Mouse (Mus musculus): Measurements from ENCODE around the gene Srcin1. TPM values are rescaled to one million over a fixed set of nuclear protein-coding genes. Genes with fewer than 3 reads are reported as not detected.

Srcin1 gene
- polyA plus RNA-seq, 1 experiment from 2014 or later: 2.2 TPM

- no peak overlapping the region for H3K4me3 ChIP-seq (ENCODE audit: low read depth, low read length)
- ATAC-seq (ENCODE audit: low FRiP score) (no peak), DNase-seq (ENCODE audit: low spot score, missing footprints) (no peak)
- no peak overlapping the region for H3K9ac ChIP-seq (ENCODE audit: low read length)
- H3K4me2 ChIP-seq: no peak overlapping the region
- 65% methylated on average over 14 of the region's 14 CpGs for WGBS
- H3K27me3 ChIP-seq (ENCODE audit: control insufficient read depth, insufficient read depth, low read length): peaks cover 13% of the 10 kb centered on the region; the same call in 1 of the 2 replicates
- H3K4me1 ChIP-seq (ENCODE audit: control insufficient read depth, insufficient read depth, low read length): peaks cover 36% of the 10 kb centered on the region
- H3K9me3 ChIP-seq (ENCODE audit: control insufficient read depth, low read length): no peaks in the 10 kb centered on the region
- H3K36me3 ChIP-seq (ENCODE audit: control insufficient read depth, insufficient read depth, low read length): no peaks in the 10 kb centered on the region
- no peak overlapping the region for H3K27ac ChIP-seq (ENCODE audit: low read depth, low read length)
Measured at GRCm38 (mm10) chr11:97563730-97564129, 12.3 kb downstream of the Srcin1 start.

- H3K36me3 ChIP-seq (ENCODE audit: control insufficient read depth, insufficient read depth, low read length): no peaks in the 10 kb centered on the region
- peaks cover 39% of the 10 kb centered on the region for H3K4me1 ChIP-seq (ENCODE audit: control insufficient read depth, insufficient read depth, low read length)
- DNase-seq (ENCODE audit: low spot score, missing footprints) (no peak), ATAC-seq (ENCODE audit: low FRiP score) (no peak)
- no peaks in the 10 kb centered on the region for H3K9me3 ChIP-seq (ENCODE audit: control insufficient read depth, low read length)
- no peak overlapping the region for H3K27ac ChIP-seq (ENCODE audit: low read depth, low read length)
- no peak overlapping the region for H3K9ac ChIP-seq (ENCODE audit: low read length)
- peaks cover 17% of the 10 kb centered on the region; the same call in 1 of the 2 replicates for H3K27me3 ChIP-seq (ENCODE audit: control insufficient read depth, insufficient read depth, low read length)
- no peak overlapping the region for H3K4me3 ChIP-seq (ENCODE audit: low read depth, low read length)
- WGBS: 63% methylated on average over 3 of the region's 3 CpGs
- H3K4me2 ChIP-seq: no peak overlapping the region
Measured at GRCm38 (mm10) chr11:97562536-97562935, 13.4 kb downstream of the Srcin1 start.

GRCm38 (mm10) chr11:97560210-97560963 lies 15.6 kb downstream of the Srcin1 start:
- peaks cover 14% of the 10 kb centered on the region; the same call in 1 of the 2 replicates for H3K27me3 ChIP-seq (ENCODE audit: control insufficient read depth, insufficient read depth, low read length)
- ATAC-seq (ENCODE audit: low FRiP score): no peak
- H3K36me3 ChIP-seq (ENCODE audit: control insufficient read depth, insufficient read depth, low read length): no peaks in the 10 kb centered on the region
- no peak overlapping the region for H3K27ac ChIP-seq (ENCODE audit: low read depth, low read length)
- no peak overlapping the region for H3K4me2 ChIP-seq
- peaks cover 43% of the 10 kb centered on the region for H3K4me1 ChIP-seq (ENCODE audit: control insufficient read depth, insufficient read depth, low read length)
- DNase-seq (ENCODE audit: low spot score, missing footprints): no peak
- 31% methylated on average over 17 of the region's 17 CpGs for WGBS
- H3K9ac ChIP-seq (ENCODE audit: low read length): no peak overlapping the region
- H3K9me3 ChIP-seq (ENCODE audit: control insufficient read depth, low read length): no peaks in the 10 kb centered on the region
- H3K4me3 ChIP-seq (ENCODE audit: low read depth, low read length): no peak overlapping the region

- H3K27me3 ChIP-seq (ENCODE audit: control insufficient read depth, insufficient read depth, low read length): peaks cover 14% of the 10 kb centered on the region; the same call in 1 of the 2 replicates
- DNase-seq (ENCODE audit: low spot score, missing footprints) (no peak), ATAC-seq (ENCODE audit: low FRiP score) (no peak)
- no peak overlapping the region for H3K4me3 ChIP-seq (ENCODE audit: low read depth, low read length)
- no peaks in the 10 kb centered on the region for H3K36me3 ChIP-seq (ENCODE audit: control insufficient read depth, insufficient read depth, low read length)
- no peaks in the 10 kb centered on the region for H3K9me3 ChIP-seq (ENCODE audit: control insufficient read depth, low read length)
- WGBS: 27% methylated on average over 4 of the region's 4 CpGs
- H3K9ac ChIP-seq (ENCODE audit: low read length): no peak overlapping the region
- no peak overlapping the region for H3K27ac ChIP-seq (ENCODE audit: low read depth, low read length)
- no peak overlapping the region for H3K4me2 ChIP-seq
- H3K4me1 ChIP-seq (ENCODE audit: control insufficient read depth, insufficient read depth, low read length): peaks cover 41% of the 10 kb centered on the region
Measured at GRCm38 (mm10) chr11:97559549-97559948, 16.4 kb downstream of the Srcin1 start.

- 45% methylated on average over 4 of the region's 4 CpGs for WGBS
- Histone ChIP-seq H3K4me2 (no peak overlapping the region), H3K9me3 (ENCODE audit: control insufficient read depth, low read length) (no peaks in the 10 kb centered on the region), H3K4me1 (ENCODE audit: control insufficient read depth, insufficient read depth, low read length) (peaks cover 41% of the 10 kb centered on the region), H3K4me3 (ENCODE audit: low read depth, low read length) (no peak overlapping the region), H3K36me3 (ENCODE audit: control insufficient read depth, insufficient read depth, low read length) (no peaks in the 10 kb centered on the region), H3K27me3 (ENCODE audit: control insufficient read depth, insufficient read depth, low read length) (peaks cover 14% of the 10 kb centered on the region; the same call in 1 of the 2 replicates), H3K9ac (ENCODE audit: low read length) (no peak overlapping the region), H3K27ac (ENCODE audit: low read depth, low read length) (no peak overlapping the region)
- ATAC-seq (ENCODE audit: low FRiP score) (no peak), DNase-seq (ENCODE audit: low spot score, missing footprints) (no peak)
Measured at GRCm38 (mm10) chr11:97557885-97558284, 18.1 kb downstream of the Srcin1 start.

GRCm38 (mm10) chr11:97556569-97557408 lies 19.2 kb downstream of the Srcin1 start:
- Histone ChIP-seq H3K27me3 (ENCODE audit: control insufficient read depth, insufficient read depth, low read length) (peaks cover 15% of the 10 kb centered on the region; the same call in 1 of the 2 replicates), H3K4me1 (ENCODE audit: control insufficient read depth, insufficient read depth, low read length) (peaks cover 52% of the 10 kb centered on the region), H3K9ac (ENCODE audit: low read length) (peak overlapping the region; percentile 27; the same call in 1 of the 2 replicates), H3K27ac (ENCODE audit: low read depth, low read length) (peak overlapping the region; percentile 7; the same call in 1 of the 2 replicates), H3K9me3 (ENCODE audit: control insufficient read depth, low read length) (no peaks in the 10 kb centered on the region), H3K36me3 (ENCODE audit: control insufficient read depth, insufficient read depth, low read length) (no peaks in the 10 kb centered on the region), H3K4me2 (no peak overlapping the region; the same call in 1 of the 2 replicates), H3K4me3 (ENCODE audit: low read depth, low read length) (no peak overlapping the region)
- ATAC-seq (ENCODE audit: low FRiP score) (peak; percentile 36; the same call in 1 of the 2 replicates), DNase-seq (ENCODE audit: low spot score, missing footprints) (peak; percentile 94)
- 8% methylated on average over 7 of the region's 7 CpGs for WGBS

- no peaks in the 10 kb centered on the region for H3K36me3 ChIP-seq (ENCODE audit: control insufficient read depth, insufficient read depth, low read length)
- peaks cover 25% of the 10 kb centered on the region for H3K27me3 ChIP-seq (ENCODE audit: control insufficient read depth, insufficient read depth, low read length)
- DNase-seq (ENCODE audit: low spot score, missing footprints) (no peak), ATAC-seq (ENCODE audit: low FRiP score) (no peak)
- no peak overlapping the region for H3K27ac ChIP-seq (ENCODE audit: low read depth, low read length)
- H3K9me3 ChIP-seq (ENCODE audit: control insufficient read depth, low read length): no peaks in the 10 kb centered on the region
- H3K4me3 ChIP-seq (ENCODE audit: low read depth, low read length): no peak overlapping the region
- H3K9ac ChIP-seq (ENCODE audit: low read length): no peak overlapping the region
- H3K4me1 ChIP-seq (ENCODE audit: control insufficient read depth, insufficient read depth, low read length): peaks cover 52% of the 10 kb centered on the region
- no peak overlapping the region for H3K4me2 ChIP-seq
- WGBS: 45% methylated on average over 6 of the region's 6 CpGs
Measured at GRCm38 (mm10) chr11:97555144-97555543, 20.8 kb downstream of the Srcin1 start.

GRCm38 (mm10) chr11:97552151-97552550 lies 23.8 kb downstream of the Srcin1 start:
- DNase-seq (ENCODE audit: low spot score, missing footprints) (peak; percentile 90), ATAC-seq (ENCODE audit: low FRiP score) (0 out of 2 replicates have a peak, but pooled peaks have one; percentile 4)
- Histone ChIP-seq H3K27me3 (ENCODE audit: control insufficient read depth, insufficient read depth, low read length) (peaks cover 39% of the 10 kb centered on the region), H3K9me3 (ENCODE audit: control insufficient read depth, low read length) (no peaks in the 10 kb centered on the region), H3K4me1 (ENCODE audit: control insufficient read depth, insufficient read depth, low read length) (peaks cover 40% of the 10 kb centered on the region), H3K36me3 (ENCODE audit: control insufficient read depth, insufficient read depth, low read length) (no peaks in the 10 kb centered on the region), H3K4me2 (peak overlapping the region; percentile 12; the same call in 1 of the 2 replicates), H3K4me3 (ENCODE audit: low read depth, low read length) (no peak overlapping the region), H3K9ac (ENCODE audit: low read length) (0 out of 2 replicates have a peak overlapping the region, but pooled peaks have one; percentile 21), H3K27ac (ENCODE audit: low read depth, low read length) (no peak overlapping the region)
- 3% methylated on average over 8 of the region's 8 CpGs for WGBS
